Mouse (Mus musculus): ENCODE data around the gene Fcho2. TPM values are rescaled to one million over a fixed set of nuclear protein-coding genes. Genes with fewer than 3 reads are reported as not detected.

Gene Fcho2
- polyA plus RNA-seq, 1 experiment from 2014 or later, result 42.7 TPM

GRCm38 (mm10) chr13:98696716-98697115, 118.5 kb downstream of the Fcho2 start:
- Histone ChIP-seq H3K36me3 (ENCODE audit: control insufficient read depth, insufficient read depth, low read length) (no peaks in the 10 kb centered on the region), H3K27me3 (ENCODE audit: control insufficient read depth, insufficient read depth, low read length) (peaks cover 5% of the 10 kb centered on the region; the same call in 1 of the 2 replicates), H3K4me2 (ENCODE audit: low read depth, low read length) (no peak overlapping the region), H3K4me3 (replicated peaks; ENCODE audit: low read length) (no peak overlapping the region), H3K9me3 (replicated peaks; ENCODE audit: control insufficient read depth, low read length) (no peaks in the 10 kb centered on the region), H3K27ac (ENCODE audit: low read length) (no peak overlapping the region), H3K4me1 (ENCODE audit: control insufficient read depth, insufficient read depth, low read length) (peaks cover 15% of the 10 kb centered on the region), H3K9ac (ENCODE audit: low read length) (no peak overlapping the region)
- WGBS, result 92% methylated on average over 3 of the region's 3 CpGs
- ATAC-seq (ENCODE audit: insufficient read depth, low FRiP score), result no peak

- Histone ChIP-seq H3K9ac (ENCODE audit: low read length) (peak overlapping the region; percentile 67), H3K27me3 (ENCODE audit: control insufficient read depth, insufficient read depth, low read length) (peaks cover 5% of the 10 kb centered on the region; the same call in 1 of the 2 replicates), H3K27ac (ENCODE audit: low read length) (no peak overlapping the region), H3K4me3 (replicated peaks; ENCODE audit: low read length) (peak overlapping the region; percentile 41; the same call in 1 of the 2 replicates), H3K36me3 (ENCODE audit: control insufficient read depth, insufficient read depth, low read length) (no peaks in the 10 kb centered on the region), H3K4me2 (ENCODE audit: low read depth, low read length) (peak overlapping the region; percentile 58), H3K4me1 (ENCODE audit: control insufficient read depth, insufficient read depth, low read length) (peaks cover 11% of the 10 kb centered on the region), H3K9me3 (replicated peaks; ENCODE audit: control insufficient read depth, low read length) (no peaks in the 10 kb centered on the region)
- no peak for ATAC-seq (ENCODE audit: insufficient read depth, low FRiP score)
- WGBS, result 31% methylated on average over 2 of the region's 2 CpGs
Measured at GRCm38 (mm10) chr13:98695546-98695945, 119.7 kb downstream of the Fcho2 start.

DNA sequence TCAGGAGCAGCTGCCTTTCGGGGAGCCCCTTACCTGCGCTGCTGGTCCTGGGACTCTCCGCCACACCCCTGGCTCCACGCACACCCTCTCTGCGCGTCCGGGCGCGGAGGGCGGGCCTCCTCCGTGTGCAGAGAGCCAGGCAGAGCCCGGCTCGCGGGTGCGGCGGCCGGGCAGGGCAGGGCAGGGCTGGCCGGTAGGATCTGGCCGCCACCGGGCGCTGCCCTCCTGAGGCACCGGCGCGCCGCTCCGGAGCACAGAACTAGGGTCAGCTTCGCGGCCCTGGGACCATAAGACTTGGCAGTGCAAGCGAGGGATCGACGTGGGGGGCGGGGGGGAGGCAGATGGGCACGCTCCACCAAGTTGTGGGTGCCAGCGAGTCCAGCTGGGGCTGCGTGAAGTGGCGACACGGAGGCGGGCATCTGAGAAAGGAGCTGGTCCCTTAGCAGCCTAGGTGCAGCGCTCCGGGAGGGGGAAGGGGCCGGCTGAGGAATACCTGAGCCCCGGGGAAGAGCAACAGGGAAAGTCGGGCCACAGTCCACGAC, 120.4 kb downstream of the Fcho2 start, which contains the start of gene Tmem171:
TSS of gene Tmem171 (minus strand) at position 62 of the 542 bp plus-strand sequence.
- H3K4me1 ChIP-seq (ENCODE audit: control insufficient read depth, insufficient read depth, low read length), result peaks cover 13% of the 10 kb centered on the region
- H3K4me3 ChIP-seq (replicated peaks; ENCODE audit: low read length), result peak within 1 kb of the TSS; percentile 41
- H3K9me3 ChIP-seq (replicated peaks; ENCODE audit: control insufficient read depth, low read length), result no peaks in the 10 kb centered on the region
- WGBS, result 2% methylated on average over 43 of the region's 44 CpGs
- H3K27ac ChIP-seq (ENCODE audit: low read length), result peak within 1 kb of the TSS; percentile 15
- peak within 1 kb of the TSS; percentile 58 for H3K4me2 ChIP-seq (ENCODE audit: low read depth, low read length)
- peak; percentile 79; the same call in 1 of the 2 replicates for ATAC-seq (ENCODE audit: insufficient read depth, low FRiP score)
- H3K9ac ChIP-seq (ENCODE audit: low read length), result peak within 1 kb of the TSS; percentile 67
- H3K36me3 ChIP-seq (ENCODE audit: control insufficient read depth, insufficient read depth, low read length), result no peaks in the 10 kb centered on the region
- H3K27me3 ChIP-seq (ENCODE audit: control insufficient read depth, insufficient read depth, low read length), result peaks cover 5% of the 10 kb centered on the region; the same call in 1 of the 2 replicates

- no peak overlapping the region for H3K9ac ChIP-seq (ENCODE audit: low read length)
- H3K9me3 ChIP-seq (replicated peaks; ENCODE audit: control insufficient read depth, low read length), result no peaks in the 10 kb centered on the region
- H3K4me2 ChIP-seq (ENCODE audit: low read depth, low read length), result peak overlapping the region; percentile 58; the same call in 1 of the 2 replicates
- 81% methylated on average over 11 of the region's 11 CpGs for WGBS
- peaks cover 9% of the 10 kb centered on the region; the same call in 1 of the 2 replicates for H3K4me1 ChIP-seq (ENCODE audit: control insufficient read depth, insufficient read depth, low read length)
- peaks cover 5% of the 10 kb centered on the region; the same call in 1 of the 2 replicates for H3K27me3 ChIP-seq (ENCODE audit: control insufficient read depth, insufficient read depth, low read length)
- no peaks in the 10 kb centered on the region for H3K36me3 ChIP-seq (ENCODE audit: control insufficient read depth, insufficient read depth, low read length)
- no peak for ATAC-seq (ENCODE audit: insufficient read depth, low FRiP score)
- no peak overlapping the region for H3K27ac ChIP-seq (ENCODE audit: low read length)
- no peak overlapping the region; the same call in 1 of the 2 replicates for H3K4me3 ChIP-seq (replicated peaks; ENCODE audit: low read length)
Measured at GRCm38 (mm10) chr13:98693316-98693715, 121.9 kb downstream of the Fcho2 start.

DNA sequence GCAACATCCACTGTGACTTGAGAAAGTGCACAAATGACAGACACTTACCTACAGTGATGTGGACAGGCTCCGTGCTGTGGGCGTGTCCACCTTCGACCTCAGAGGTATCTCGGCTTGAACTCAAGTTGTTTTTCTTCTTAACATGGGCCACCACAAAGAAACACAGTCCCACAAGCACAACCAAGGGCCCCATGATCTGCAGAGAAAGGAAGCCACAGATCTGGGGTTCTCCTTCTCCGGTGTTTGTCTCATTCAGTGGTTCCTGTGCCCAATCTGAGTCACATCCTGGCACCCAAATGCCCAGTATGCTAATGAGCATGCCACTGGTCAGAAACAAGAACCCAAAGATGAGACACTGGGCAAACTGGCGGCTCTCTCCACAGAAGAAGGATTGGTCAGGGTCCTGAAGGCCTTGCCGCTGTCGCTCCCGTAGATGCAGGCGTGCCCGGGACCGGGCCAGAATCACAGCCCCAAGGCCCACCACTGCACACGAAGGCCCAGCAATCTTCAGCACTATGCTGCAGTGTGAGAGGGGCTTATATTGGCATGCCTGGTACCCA, 123.2 kb downstream of the Fcho2 start:
- Histone ChIP-seq H3K36me3 (ENCODE audit: control insufficient read depth, insufficient read depth, low read length) (no peaks in the 10 kb centered on the region), H3K9me3 (replicated peaks; ENCODE audit: control insufficient read depth, low read length) (no peaks in the 10 kb centered on the region), H3K27me3 (ENCODE audit: control insufficient read depth, insufficient read depth, low read length) (peaks cover 5% of the 10 kb centered on the region; the same call in 1 of the 2 replicates), H3K4me3 (replicated peaks; ENCODE audit: low read length) (no peak overlapping the region), H3K9ac (ENCODE audit: low read length) (no peak overlapping the region), H3K4me1 (ENCODE audit: control insufficient read depth, insufficient read depth, low read length) (peaks cover 9% of the 10 kb centered on the region; the same call in 1 of the 2 replicates), H3K4me2 (ENCODE audit: low read depth, low read length) (no peak overlapping the region), H3K27ac (ENCODE audit: low read length) (no peak overlapping the region)
- WGBS, result 88% methylated on average over 13 of the region's 13 CpGs
- no peak for ATAC-seq (ENCODE audit: insufficient read depth, low FRiP score)

- Histone ChIP-seq H3K27ac (ENCODE audit: low read length) (no peak overlapping the region), H3K36me3 (ENCODE audit: control insufficient read depth, insufficient read depth, low read length) (no peaks in the 10 kb centered on the region), H3K4me2 (ENCODE audit: low read depth, low read length) (no peak overlapping the region), H3K4me1 (ENCODE audit: control insufficient read depth, insufficient read depth, low read length) (peaks cover 9% of the 10 kb centered on the region; the same call in 1 of the 2 replicates), H3K27me3 (ENCODE audit: control insufficient read depth, insufficient read depth, low read length) (peaks cover 5% of the 10 kb centered on the region; the same call in 1 of the 2 replicates), H3K9ac (ENCODE audit: low read length) (no peak overlapping the region), H3K4me3 (replicated peaks; ENCODE audit: low read length) (no peak overlapping the region), H3K9me3 (replicated peaks; ENCODE audit: control insufficient read depth, low read length) (no peaks in the 10 kb centered on the region)
- no peak for ATAC-seq (ENCODE audit: insufficient read depth, low FRiP score)
- WGBS, result 89% methylated on average over 11 of the region's 11 CpGs
Measured at GRCm38 (mm10) chr13:98690886-98691285, 124.4 kb downstream of the Fcho2 start.

GRCm38 (mm10) chr13:98689605-98690290, 125.5 kb downstream of the Fcho2 start:
- H3K36me3 ChIP-seq (ENCODE audit: control insufficient read depth, insufficient read depth, low read length), result no peaks in the 10 kb centered on the region
- peak overlapping the region; percentile 47; the same call in 1 of the 2 replicates for H3K9ac ChIP-seq (ENCODE audit: low read length)
- H3K4me3 ChIP-seq (replicated peaks; ENCODE audit: low read length), result no peak overlapping the region; the same call in 1 of the 2 replicates
- peaks cover 5% of the 10 kb centered on the region; the same call in 1 of the 2 replicates for H3K27me3 ChIP-seq (ENCODE audit: control insufficient read depth, insufficient read depth, low read length)
- 33% methylated on average over 11 of the region's 11 CpGs for WGBS
- H3K9me3 ChIP-seq (replicated peaks; ENCODE audit: control insufficient read depth, low read length), result no peaks in the 10 kb centered on the region
- peak overlapping the region; percentile 40 for H3K4me2 ChIP-seq (ENCODE audit: low read depth, low read length)
- ATAC-seq (ENCODE audit: insufficient read depth, low FRiP score), result no peak
- H3K4me1 ChIP-seq (ENCODE audit: control insufficient read depth, insufficient read depth, low read length), result peaks cover 7% of the 10 kb centered on the region; the same call in 1 of the 2 replicates
- peak overlapping the region; percentile 63 for H3K27ac ChIP-seq (ENCODE audit: low read length)

GRCm38 (mm10) chr13:98687931-98688330, 127.3 kb downstream of the Fcho2 start:
- Histone ChIP-seq H3K9me3 (replicated peaks; ENCODE audit: control insufficient read depth, low read length) (no peaks in the 10 kb centered on the region), H3K4me3 (replicated peaks; ENCODE audit: low read length) (no peak overlapping the region), H3K9ac (ENCODE audit: low read length) (no peak overlapping the region), H3K27ac (ENCODE audit: low read length) (no peak overlapping the region), H3K36me3 (ENCODE audit: control insufficient read depth, insufficient read depth, low read length) (no peaks in the 10 kb centered on the region), H3K4me2 (ENCODE audit: low read depth, low read length) (no peak overlapping the region), H3K4me1 (ENCODE audit: control insufficient read depth, insufficient read depth, low read length) (peaks cover 7% of the 10 kb centered on the region; the same call in 1 of the 2 replicates), H3K27me3 (ENCODE audit: control insufficient read depth, insufficient read depth, low read length) (no peaks in the 10 kb centered on the region)
- ATAC-seq (ENCODE audit: insufficient read depth, low FRiP score), result no peak
- 75% methylated on average over 9 of the region's 9 CpGs for WGBS

All from stomach, embryonic 16.5 days (tissue).